Mouse (Mus musculus): Measurements from ENCODE around the gene Pa2g4.

DNA sequence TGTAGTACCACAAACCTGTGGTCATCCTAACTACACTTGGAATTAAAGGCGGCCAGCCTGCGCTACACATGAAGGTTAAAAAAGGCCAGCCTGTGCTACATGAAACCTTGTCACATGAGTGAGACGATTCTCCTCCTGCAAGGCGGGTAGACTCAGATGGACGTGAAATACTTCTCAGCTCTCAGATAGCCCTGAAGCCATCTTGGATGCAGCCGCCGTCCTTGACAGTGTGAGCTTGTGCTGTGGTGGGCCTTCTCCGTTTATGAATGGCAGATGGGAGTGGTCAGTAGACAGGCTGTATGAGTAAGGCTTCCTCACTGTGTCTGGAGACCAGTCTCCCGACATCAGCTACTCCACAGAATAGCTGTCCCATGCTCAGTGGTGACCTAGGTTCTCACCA is 56.6 kb downstream of the Pa2g4 start:
- TF ChIP-seq POLR2A (IDR thresholded peaks at IDR 0.05; ENCODE audit: control insufficient read depth in 1 of 2, insufficient read depth in 1 of 2, low read depth in 1 of 2, low read length in 2 of 2, poor library complexity in 1 of 2) (no peak), CTCF (IDR thresholded peaks at IDR 0.05 in 2 of 3, conservative IDR thresholded peaks at IDR 0.05 in 1 of 3; ENCODE audit: control insufficient read depth in 1 of 3, insufficient read depth in 1 of 3, low read depth in 2 of 3, low read length in 3 of 3, poor library complexity in 1 of 3, severe bottlenecking in 1 of 3) (no peak), TAL1 (IDR thresholded peaks at IDR 0.05; ENCODE audit: low read length) (no peak)
